Mouse (Mus musculus) ES-E14 (cell line): ENCODE measurements around the gene Alkbh1. TPM values are rescaled to one million over a fixed set of nuclear protein-coding genes. Genes with fewer than 3 reads are reported as not detected.
A peak's percentile ranks its signal among the peaks of the same experiment; 100 is the strongest.

Experiments used
- DNase-seq: peaks from one replicate; pipeline ENCODE4 v3.0.0-alpha.2; 2013; ENCODE audit warnings: low read depth, low spot score
- H3K27ac ChIP-seq: 2 replicates; pipeline ENCODE4 v1.5.1; 2012; ENCODE audit warnings: low read depth, mild to moderate bottlenecking, low read length, moderate library complexity, mixed read lengths; ENCODE audit not compliant: poor library complexity, insufficient read depth, severe bottlenecking
- H3K36me3 ChIP-seq: 2 replicates; pipeline ENCODE4 v1.6.1; 2012; ENCODE audit warnings: mild to moderate bottlenecking, low read length, moderate library complexity, mixed read lengths; ENCODE audit not compliant: control insufficient read depth, poor library complexity, insufficient read depth, severe bottlenecking
- H3K4me1 ChIP-seq, 2 experiments: fragments of 150-350 bp in 1 of 2; sonication (generic) in 1 of 2; 2 replicates each; pipeline ENCODE4 v1.6.1; 2012; ENCODE audit warnings: low read length in 2 of 2, mild to moderate bottlenecking in 1 of 2, mixed read lengths in 1 of 2; ENCODE audit not compliant: control insufficient read depth in 2 of 2, insufficient read depth in 2 of 2, poor library complexity in 1 of 2
- H3K4me3 ChIP-seq, 2 experiments: fragments of 150-350 bp in 1 of 2; sonication (generic) in 1 of 2; 2 replicates each; pipeline ENCODE4 v1.5.1; 2012; ENCODE audit warnings: low read length in 2 of 2, low read depth in 1 of 2, mild to moderate bottlenecking in 1 of 2, mixed read lengths in 1 of 2; ENCODE audit not compliant: insufficient read depth in 1 of 2, poor library complexity in 1 of 2, severe bottlenecking in 1 of 2
- H3K9ac ChIP-seq: 2 replicates; pipeline ENCODE4 v1.6.1; 2012; ENCODE audit warnings: low read depth, mild to moderate bottlenecking, low read length, mixed read lengths; ENCODE audit not compliant: poor library complexity, insufficient read depth, severe bottlenecking
- H3K9me3 ChIP-seq: fragments of 150-350 bp; sonication (generic); 2 replicates; pipeline ENCODE4 v1.6.1; 2012; ENCODE audit warnings: low read depth, mild to moderate bottlenecking, low read length; ENCODE audit not compliant: control insufficient read depth, insufficient read depth
- CHD2 ChIP-seq: IDR thresholded peaks from 2 replicates; pipeline ENCODE4 v1.6.1; 2014; ENCODE audit warnings: mild to moderate bottlenecking, low read depth, low read length, inconsistent platforms
- HCFC1 ChIP-seq: IDR thresholded peaks from 2 replicates; pipeline ENCODE4 v1.6.1; 2012; ENCODE audit warnings: low read length, inconsistent platforms, borderline replicate concordance; ENCODE audit not compliant: insufficient read depth
- MAFK ChIP-seq: IDR thresholded peaks from 2 replicates; pipeline ENCODE4 v1.6.1; 2014; ENCODE audit warnings: mild to moderate bottlenecking, low read depth, low read length, inconsistent platforms; ENCODE audit not compliant: insufficient read depth
- ZC3H11A ChIP-seq: IDR thresholded peaks from 2 replicates; pipeline ENCODE4 v1.6.1; 2012; ENCODE audit warnings: low read depth, mild to moderate bottlenecking, inconsistent platforms, low read length, borderline replicate concordance
- ZNF384 ChIP-seq: IDR thresholded peaks from 2 replicates; pipeline ENCODE4 v1.6.1; 2012; ENCODE audit warnings: low read depth, low read length, inconsistent platforms
- in situ Hi-C, 2 experiments: fragments of 600-800 bp; cut with MboI; formaldehyde crosslinking; loops; one replicate each; pipeline ENCODE4 v1.15.1; 2025; ENCODE audit warnings: low sequenced_read_pairs in 2 of 2, inconsistent platforms in 1 of 2; ENCODE audit not compliant: unreplicated experiment in 2 of 2
- total RNA-seq: library from RNA; depleted of rRNA; stranded (reverse); fragments of 300-350 nt; gene quantifications from 2 replicates; pipeline ENCODE4 v1.2.3, GENCODE M21; 2012

Alkbh1 gene
- total RNA-seq, 1 experiment, result 90.0 TPM

GRCm38 (mm10) chr12:87444211-87444610 lies 394 bp upstream of the Alkbh1 start:
- in situ Hi-C loops, result no loop called here
- no peak for TF ChIP-seq ZC3H11A
- TF ChIP-seq ZNF384, result no peak
- TF ChIP-seq MAFK, result no peak
- TF ChIP-seq HCFC1, result no peak
- TF ChIP-seq CHD2, result no peak
- Histone ChIP-seq H3K27ac (no peak overlapping the region), H3K4me3 (peak overlapping the region; percentile 98 to 99), H3K4me1 (peaks cover 0 to 2% of the 10 kb centered on the region in 2 experiments; a peak in 1 of 4 replicates), H3K36me3 (peaks cover 28% of the 10 kb centered on the region), H3K9me3 (no peaks in the 10 kb centered on the region), H3K9ac (peak overlapping the region; percentile 73; the same call in 1 of the 2 replicates)
- DNase-seq, result no peak

GRCm38 (mm10) chr12:87443115-87443699 lies 610 bp downstream of the Alkbh1 start:
- TF ChIP-seq HCFC1 (no peak), ZNF384 (peak; percentile 35; the same call in 1 of the 2 replicates)
- Histone ChIP-seq H3K4me1 (peaks cover 0 to 2% of the 10 kb centered on the region in 2 experiments; a peak in 1 of 4 replicates), H3K4me3 (peak overlapping the region; percentile 98 to 99), H3K36me3 (peaks cover 31% of the 10 kb centered on the region), H3K9ac (peak overlapping the region; percentile 95), H3K9me3 (no peaks in the 10 kb centered on the region), H3K27ac (peak overlapping the region; percentile 72)
- no peak for DNase-seq
- in situ Hi-C loops, result no loop called here

- no peak for DNase-seq
- H3K4me3 ChIP-seq, result peak overlapping the region; percentile 98 to 99
- peaks cover 0 to 2% of the 10 kb centered on the region in 2 experiments; a peak in 1 of 4 replicates for H3K4me1 ChIP-seq
- H3K36me3 ChIP-seq, result peaks cover 31% of the 10 kb centered on the region
- in situ Hi-C loops, result no loop called here
- no peaks in the 10 kb centered on the region for H3K9me3 ChIP-seq
- peak overlapping the region; percentile 26; the same call in 1 of the 2 replicates for H3K27ac ChIP-seq
- no peak for TF ChIP-seq MAFK
- no peak for TF ChIP-seq CHD2
- peak overlapping the region; percentile 95 for H3K9ac ChIP-seq
Observed at GRCm38 (mm10) chr12:87442177-87443114, 1.4 kb downstream of the Alkbh1 start.

DNA sequence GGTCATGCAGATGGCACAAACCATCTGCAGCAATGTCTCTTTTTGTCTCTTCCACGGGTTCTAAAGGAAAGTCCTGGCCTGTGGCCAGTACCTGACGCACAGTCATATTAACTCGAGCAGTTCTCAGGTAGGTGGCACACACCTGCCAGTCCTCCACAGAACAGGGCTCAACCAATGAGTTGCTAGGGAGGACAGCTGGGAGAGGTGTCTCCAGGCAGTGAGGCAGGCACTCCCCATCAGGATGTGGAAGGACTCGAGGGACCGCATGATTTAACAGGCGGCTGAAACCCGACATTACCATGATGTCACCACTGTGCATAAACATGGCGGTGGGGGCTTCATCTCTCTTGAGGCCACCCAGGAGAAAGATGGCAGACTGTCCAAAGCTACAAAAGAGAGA lies 14.9 kb downstream of the Alkbh1 start:
- H3K4me3 ChIP-seq, result no peak overlapping the region
- no peak overlapping the region for H3K9ac ChIP-seq
- peaks cover 57% of the 10 kb centered on the region for H3K36me3 ChIP-seq
- DNase-seq, result no peak
- no peak for TF ChIP-seq HCFC1
- TF ChIP-seq ZC3H11A, result no peak
- TF ChIP-seq ZNF384, result no peak
- TF ChIP-seq MAFK, result no peak
- no peak for TF ChIP-seq CHD2
- H3K9me3 ChIP-seq, result no peaks in the 10 kb centered on the region
- peaks cover 0 to 2% of the 10 kb centered on the region in 2 experiments; a peak in 2 of 4 replicates for H3K4me1 ChIP-seq
- no peak overlapping the region for H3K27ac ChIP-seq
- in situ Hi-C loops, result no loop called here
